Mouse (Mus musculus): ENCODE measurements around the gene Tfeb.

- TF ChIP-seq POLR2A (IDR thresholded peaks at IDR 0.05; ENCODE audit: borderline replicate concordance, extremely low read depth, insufficient read depth, insufficient read length, poor library complexity, severe bottlenecking) (no peak), CTCF (IDR thresholded peaks at IDR 0.05; ENCODE audit: borderline replicate concordance, extremely low read depth, insufficient read depth, insufficient read length) (no peak)
Observed at GRCm38 (mm10) chr17:47811265-47811800, 74.5 kb downstream of the Tfeb start.
